Mouse (Mus musculus) inflammation-experienced regulatory T-cells, adult 16 weeks (primary cell): ENCODE data around the gene Olfr910. TPM values are rescaled to one million over a fixed set of nuclear protein-coding genes. Genes with fewer than 3 reads are reported as not detected.

Experiments
- polyA plus RNA-seq: library from polyadenylated mRNA; unstranded; fragments of 100-300 nt; shearing (Covaris generic); gene quantifications from one replicate; pipeline ENCODE4 v1.2.1, GENCODE M21; 2017

Olfr910 gene
- polyA plus RNA-seq: not detected

GRCm38 (mm10) chr9:38537549-38537948 is at the start of gene Olfr910:
Gene Olfr910 (plus strand): TSS chr9:38537849.

GRCm38 (mm10) chr9:38495501-38495900 is 42.1 kb upstream of the Olfr910 start, which contains the start of gene Olfr907:
Gene Olfr907 (plus strand): TSS chr9:38495801.

GRCm38 (mm10) chr9:38521280-38521679 is 16.4 kb upstream of the Olfr910 start, which contains the start of gene Olfr911-ps1:
Gene Olfr911-ps1 (plus strand): TSS chr9:38521580.

DNA sequence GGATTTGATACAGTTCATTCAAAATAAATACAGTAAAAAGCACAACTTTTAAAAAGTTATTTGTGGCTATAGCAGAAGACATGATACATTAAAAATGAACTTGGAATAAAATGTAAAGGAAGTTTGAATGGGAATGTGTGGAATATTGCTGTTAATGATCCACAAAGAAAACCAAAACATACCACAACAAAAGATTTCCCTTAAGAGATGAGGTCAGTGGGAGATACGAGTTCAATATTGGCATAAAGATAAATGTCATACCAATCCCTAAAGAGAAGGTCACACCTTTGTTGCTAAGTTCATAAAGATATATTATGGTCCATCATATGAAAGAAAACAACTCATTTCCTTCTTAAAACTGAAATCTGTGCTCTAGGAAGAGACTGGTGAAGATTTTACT is 42.2 kb downstream of the Olfr910 start, which contains the start of gene Olfr912:
TSS of gene Olfr912 (plus strand) at position 301 of the 400 bp plus-strand sequence.

Other genes with a start within 250 kb of the Olfr910 start
- not detected for gene Olfr896-ps1, start 246.7 kb upstream of the Olfr910 start, polyA plus RNA-seq
- gene Olfr25, start 208.8 kb upstream of the Olfr910 start, polyA plus RNA-seq: not detected
- gene Olfr898, start 189.4 kb upstream of the Olfr910 start, polyA plus RNA-seq: not detected
- 0.12 TPM for gene Olfr250, start 171.0 kb upstream of the Olfr910 start, polyA plus RNA-seq
- gene Olfr251, start 160.8 kb upstream of the Olfr910 start, polyA plus RNA-seq: not detected
- gene Olfr147, start 136.2 kb upstream of the Olfr910 start, polyA plus RNA-seq: not detected
- gene Olfr901, start 108.4 kb upstream of the Olfr910 start, polyA plus RNA-seq: not detected
- not detected for gene Olfr902, start 90.2 kb upstream of the Olfr910 start, polyA plus RNA-seq
- not detected for gene Olfr904, start 74.7 kb upstream of the Olfr910 start, polyA plus RNA-seq
- 0.11 TPM for gene Olfr905, start 66.7 kb upstream of the Olfr910 start, polyA plus RNA-seq
- not detected for gene Olfr906, start 50.8 kb upstream of the Olfr910 start, polyA plus RNA-seq
- not detected for gene Olfr907, start 42.0 kb upstream of the Olfr910 start, polyA plus RNA-seq
- gene Olfr911-ps1, start 16.3 kb upstream of the Olfr910 start, polyA plus RNA-seq: not detected
- 0.09 TPM for gene Olfr912, start 42.3 kb downstream of the Olfr910 start, polyA plus RNA-seq
- not detected for gene Olfr913, start 54.9 kb downstream of the Olfr910 start, polyA plus RNA-seq
- not detected for gene Olfr914, start 67.3 kb downstream of the Olfr910 start, polyA plus RNA-seq
- gene Olfr916, start 122.0 kb downstream of the Olfr910 start, polyA plus RNA-seq: not detected
- gene Olfr917, start 128.0 kb downstream of the Olfr910 start, polyA plus RNA-seq: not detected
- not detected for gene Olfr918, start 136.8 kb downstream of the Olfr910 start, polyA plus RNA-seq
- gene Olfr919, start 165.8 kb downstream of the Olfr910 start, polyA plus RNA-seq: not detected
- gene Vwa5a, start 180.4 kb downstream of the Olfr910 start, polyA plus RNA-seq: 58.3 TPM
- 0.10 TPM for gene Olfr920, start 214.4 kb downstream of the Olfr910 start, polyA plus RNA-seq
- gene Olfr921, start 235.2 kb downstream of the Olfr910 start, polyA plus RNA-seq: not detected